13 mouse cellular contexts compared by ENCODE assay signal in genomic region chr11:64671898-64672297, GRCm38 (mm10).
DNase-seq lines count a peak whose midpoint lies in the region; ATAC-seq and TF ChIP-seq lines count a peak whose summit lies in the region.
"Had no signal": no experiment of that assay in that cellular context is flagged by ENCODE, and none has a peak within 500 bp of the region (broad histone marks: within the 10 kb centered on the region; RNA-seq: fewer than 3 reads in every experiment).

No protein-coding gene starts in this region.

- H3K4me3 ChIP-seq in heart, embryonic 15.5 days, result no peak overlapping the region
- H3K4me3 ChIP-seq in embryonic facial prominence, embryonic 11.5 days (ENCODE audit: low read depth, low read length), result no peak overlapping the region
- H3K4me3 ChIP-seq in limb, embryonic 14.5 days (replicated peaks; ENCODE audit: low read length), result no peak overlapping the region
- H3K4me3 ChIP-seq: myocyte had no signal

- ATAC-seq in heart, embryonic 15.5 days (replicated peaks; ENCODE audit: insufficient number of reproducible peaks, insufficient read depth, low FRiP score, low read depth), result peak; percentile 77
- ATAC-seq in embryonic facial prominence, embryonic 11.5 days (replicated peaks; ENCODE audit: insufficient number of reproducible peaks, low FRiP score, low TSS enrichment, low read depth), result peak; percentile 92; the same call in 1 of the 2 replicates
- ATAC-seq in limb, embryonic 14.5 days (ENCODE audit: low FRiP score, low read depth), result no peak; the same call in 1 of the 2 replicates
- ATAC-seq: CD4-positive, CD25-positive, alpha-beta regulatory T cell, adult 4 months had no signal

- DNase-seq in heart, postnatal 25 days (ENCODE audit: low spot score), result no peak
- peak; percentile 7 for DNase-seq in 3134 (ENCODE audit: extremely low read depth, insufficient read length, low spot score)
- peak; percentile 73 for DNase-seq in embryonic facial prominence, embryonic 11.5 days (ENCODE audit: low spot score)
- peak; percentile 48 for DNase-seq in limb, embryonic 14.5 days (ENCODE audit: low spot score)
- DNase-seq in layer of hippocampus, postnatal 25 days (ENCODE audit: extremely low spot score in 1 of 2, low spot score in 1 of 2), result no peak
- no peak for DNase-seq in kidney, postnatal 10 days
- DNase-seq in heart, adult 11 months, result no peak
- DNase-seq: kidney, adult 11 months; layer of hippocampus, adult 9-11 months had no signal

- no peaks in the 10 kb centered on the region for H3K36me3 ChIP-seq in heart, embryonic 15.5 days
- no peaks in the 10 kb centered on the region for H3K36me3 ChIP-seq in embryonic facial prominence, embryonic 11.5 days (replicated peaks; ENCODE audit: control insufficient read depth, insufficient read depth, low read depth, low read length)
- H3K36me3 ChIP-seq in limb, embryonic 14.5 days (ENCODE audit: control insufficient read depth, insufficient read depth, low read length), result no peaks in the 10 kb centered on the region

- H3K9ac ChIP-seq in heart, embryonic 15.5 days, result no peak overlapping the region
- H3K9ac ChIP-seq in embryonic facial prominence, embryonic 11.5 days (replicated peaks; ENCODE audit: low read length), result no peak overlapping the region
- H3K9ac ChIP-seq in limb, embryonic 14.5 days (ENCODE audit: low read depth, low read length, severe bottlenecking), result no peak overlapping the region
- H3K9ac ChIP-seq: liver, embryonic 14.5 days had no signal

- TF ChIP-seq POLR2A in limb, embryonic 14.5 days (IDR thresholded peaks at IDR 0.05; ENCODE audit: borderline replicate concordance, extremely low read depth, insufficient read depth, insufficient read length), result no peak

- H3K27ac ChIP-seq in heart, embryonic 15.5 days, result no peak overlapping the region
- no peak overlapping the region for H3K27ac ChIP-seq in embryonic facial prominence, embryonic 11.5 days (replicated peaks; ENCODE audit: low read depth, low read length)
- H3K27ac ChIP-seq in limb, embryonic 14.5 days (replicated peaks; ENCODE audit: low read depth, low read length), result no peak overlapping the region
- H3K27ac ChIP-seq: liver, embryonic 14.5 days had no signal

- 34% methylated on average over 3 of the region's 3 CpGs for WGBS in heart, embryonic 15.5 days
- 31% methylated on average over 3 of the region's 3 CpGs for WGBS in embryonic facial prominence, embryonic 11.5 days
- 7% methylated on average over 3 of the region's 3 CpGs for WGBS in limb, embryonic 14.5 days

- H3K9me3 ChIP-seq in heart, embryonic 15.5 days (replicated peaks), result no peaks in the 10 kb centered on the region
- H3K9me3 ChIP-seq in embryonic facial prominence, embryonic 11.5 days (replicated peaks; ENCODE audit: control insufficient read depth, low read length), result no peaks in the 10 kb centered on the region
- H3K9me3 ChIP-seq in limb, embryonic 14.5 days (ENCODE audit: control insufficient read depth, low read length), result peaks cover 3% of the 10 kb centered on the region

- no peaks in the 10 kb centered on the region for H3K27me3 ChIP-seq in heart, embryonic 15.5 days
- no peaks in the 10 kb centered on the region for H3K27me3 ChIP-seq in embryonic facial prominence, embryonic 11.5 days (ENCODE audit: control insufficient read depth, insufficient read depth, low read length)
- H3K27me3 ChIP-seq in limb, embryonic 14.5 days (ENCODE audit: control insufficient read depth, insufficient read depth, low read length), result no peaks in the 10 kb centered on the region

- no peak overlapping the region for H3K4me2 ChIP-seq in heart, embryonic 15.5 days
- H3K4me2 ChIP-seq in embryonic facial prominence, embryonic 11.5 days (ENCODE audit: low read depth, low read length), result no peak overlapping the region
- H3K4me2 ChIP-seq in limb, embryonic 14.5 days (replicated peaks; ENCODE audit: low read depth, low read length, severe bottlenecking), result no peak overlapping the region

- intact Hi-C loops in heart, postnatal 25 days (cut with DNase I), result no loop called here

- 0 out of 2 replicates have a peak, but pooled peaks cover 4% of the 10 kb centered on the region for H3K4me1 ChIP-seq in heart, embryonic 15.5 days (replicated peaks)
- no peaks in the 10 kb centered on the region; the same call in 1 of the 2 replicates for H3K4me1 ChIP-seq in embryonic facial prominence, embryonic 11.5 days (ENCODE audit: control insufficient read depth, insufficient read depth, low read length)
- peaks cover 15% of the 10 kb centered on the region for H3K4me1 ChIP-seq in limb, embryonic 14.5 days (ENCODE audit: control insufficient read depth, insufficient read depth, low read length)

Comparison
In these comparisons a context has a peak if more than half of its experiments do, and no peak if none do; other contexts are left out.
1. DNase-seq: peak in 3134 (single experiment), embryonic facial prominence, embryonic 11.5 days (single experiment) and limb, embryonic 14.5 days (single experiment); none in heart, postnatal 25 days (single experiment), layer of hippocampus, postnatal 25 days (0 of 2), kidney, postnatal 10 days (single experiment) and heart, adult 11 months (single experiment).